Mouse (Mus musculus): ENCODE measurements around the gene P2rx6. TPM values are rescaled to one million over a fixed set of nuclear protein-coding genes. Genes with fewer than 3 reads are reported as not detected.

Gene P2rx6
- polyA plus RNA-seq, 1 experiment from 2014 or later, result 1.2 TPM

GRCm38 (mm10) chr16:17617922-17618565, 56.4 kb downstream of the P2rx6 start:
- H3K4me3 ChIP-seq, result peak overlapping the region; percentile 20
- peaks cover 3% of the 10 kb centered on the region; the same call in 1 of the 2 replicates for H3K27me3 ChIP-seq (ENCODE audit: insufficient read depth, poor library complexity, severe bottlenecking)
- H3K36me3 ChIP-seq, result peaks cover 20% of the 10 kb centered on the region
- H3K9me3 ChIP-seq, result no peaks in the 10 kb centered on the region
- H3K4me1 ChIP-seq (replicated peaks), result peaks cover 16% of the 10 kb centered on the region
- peak overlapping the region; percentile 9; the same call in 1 of the 2 replicates for H3K27ac ChIP-seq
- 19% methylated on average over 13 of the region's 13 CpGs for WGBS
- DNase-seq (ENCODE audit: low spot score), result peak; percentile 68

GRCm38 (mm10) chr16:17619198-17620105, 57.8 kb downstream of the P2rx6 start, which contains the start of gene Smpd4:
Gene Smpd4, plus strand, starts transcription at chr16:17619354.
- peaks cover 16% of the 10 kb centered on the region for H3K4me1 ChIP-seq (replicated peaks)
- H3K9me3 ChIP-seq, result no peaks in the 10 kb centered on the region
- H3K36me3 ChIP-seq, result peaks cover 34% of the 10 kb centered on the region
- peak within 1 kb of the TSS; percentile 91 for H3K27ac ChIP-seq
- WGBS, result 4% methylated on average over 60 of the region's 60 CpGs
- DNase-seq (ENCODE audit: low spot score), result peak; percentile 94
- H3K27me3 ChIP-seq (ENCODE audit: insufficient read depth, poor library complexity, severe bottlenecking), result peaks cover 3% of the 10 kb centered on the region; the same call in 1 of the 2 replicates
- peak within 1 kb of the TSS; percentile 99 for H3K4me3 ChIP-seq

GRCm38 (mm10) chr16:17621936-17622335, 60.3 kb downstream of the P2rx6 start:
- Histone ChIP-seq H3K27ac (no peak overlapping the region), H3K9me3 (no peaks in the 10 kb centered on the region), H3K27me3 (ENCODE audit: insufficient read depth, poor library complexity, severe bottlenecking) (peaks cover 3% of the 10 kb centered on the region; the same call in 1 of the 2 replicates), H3K4me1 (replicated peaks) (peaks cover 16% of the 10 kb centered on the region), H3K4me3 (no peak overlapping the region), H3K36me3 (peaks cover 58% of the 10 kb centered on the region)
- WGBS, result 93% methylated on average over 1 of the region's 1 CpGs
- no peak for DNase-seq (ENCODE audit: low spot score)

GRCm38 (mm10) chr16:17625488-17626268, 64.0 kb downstream of the P2rx6 start:
- no peak overlapping the region for H3K4me3 ChIP-seq
- H3K27ac ChIP-seq, result no peak overlapping the region
- no peak for DNase-seq (ENCODE audit: low spot score)
- 73% methylated on average over 8 of the region's 8 CpGs for WGBS
- peaks cover 2% of the 10 kb centered on the region for H3K4me1 ChIP-seq (replicated peaks)
- H3K9me3 ChIP-seq, result no peaks in the 10 kb centered on the region
- peaks cover 95% of the 10 kb centered on the region for H3K36me3 ChIP-seq
- no peaks in the 10 kb centered on the region for H3K27me3 ChIP-seq (ENCODE audit: insufficient read depth, poor library complexity, severe bottlenecking)

- H3K27me3 ChIP-seq (ENCODE audit: insufficient read depth, poor library complexity, severe bottlenecking), result no peaks in the 10 kb centered on the region
- H3K4me1 ChIP-seq (replicated peaks), result no peaks in the 10 kb centered on the region
- no peak overlapping the region for H3K4me3 ChIP-seq
- peaks cover 99% of the 10 kb centered on the region for H3K36me3 ChIP-seq
- H3K27ac ChIP-seq, result no peak overlapping the region
- WGBS, result 94% methylated on average over 5 of the region's 5 CpGs
- no peak for DNase-seq (ENCODE audit: low spot score)
- no peaks in the 10 kb centered on the region for H3K9me3 ChIP-seq
These were observed 64.5 kb downstream of the P2rx6 start for GRCm38 (mm10) chr16:17626269-17626555.

Other genes with a start within 250 kb of the P2rx6 start
- 0.17 and 0.21 TPM in 2 replicates for gene Serpind1, start 230.5 kb upstream of the P2rx6 start, polyA plus RNA-seq (2016; fragmentation: Nextera tagmentation; extraction: Ambion mirVana)
- 11.9 and 12.9 TPM in 2 replicates for gene Snap29, start 155.9 kb upstream of the P2rx6 start, polyA plus RNA-seq (2016; fragmentation: Nextera tagmentation; extraction: Ambion mirVana)
- gene Pi4ka, start 155.6 kb upstream of the P2rx6 start, polyA plus RNA-seq (2016; fragmentation: Nextera tagmentation; extraction: Ambion mirVana), result 38.8 and 48.4 TPM in 2 replicates
- gene Crkl, start 109.9 kb upstream of the P2rx6 start, polyA plus RNA-seq (2016; fragmentation: Nextera tagmentation; extraction: Ambion mirVana), result 75.8 and 81.5 TPM in 2 replicates
- 2.2 and 3.7 TPM in 2 replicates for gene Aifm3, start 72.3 kb upstream of the P2rx6 start, polyA plus RNA-seq (2016; fragmentation: Nextera tagmentation; extraction: Ambion mirVana)
- 91.1 and 105 TPM in 2 replicates for gene Lztr1, start 53.2 kb upstream of the P2rx6 start, polyA plus RNA-seq (2016; fragmentation: Nextera tagmentation; extraction: Ambion mirVana)
- gene Thap7, start 30.7 kb upstream of the P2rx6 start, polyA plus RNA-seq (2016; fragmentation: Nextera tagmentation; extraction: Ambion mirVana), result 49.6 and 59.1 TPM in 2 replicates
- gene Lrrc74b, start 638 bp upstream of the P2rx6 start, polyA plus RNA-seq (2016; fragmentation: Nextera tagmentation; extraction: Ambion mirVana), result 0.55 and 1.1 TPM in 2 replicates
- gene Slc7a4, start 21.3 kb downstream of the P2rx6 start, polyA plus RNA-seq (2016; fragmentation: Nextera tagmentation; extraction: Ambion mirVana), result 2.5 and 3.1 TPM in 2 replicates
- 47.8 and 51.2 TPM in 2 replicates for gene Smpd4, start 57.5 kb downstream of the P2rx6 start, polyA plus RNA-seq (2016; fragmentation: Nextera tagmentation; extraction: Ambion mirVana)
- 6.5 and 9.8 TPM in 2 replicates for gene Ccdc74a, start 84.6 kb downstream of the P2rx6 start, polyA plus RNA-seq (2016; fragmentation: Nextera tagmentation; extraction: Ambion mirVana)
- gene Med15, start 171.0 kb downstream of the P2rx6 start, polyA plus RNA-seq (2016; fragmentation: Nextera tagmentation; extraction: Ambion mirVana), result 46.8 and 54.2 TPM in 2 replicates
- 57.5 TPM in 2 replicates for gene Klhl22, start 197.7 kb downstream of the P2rx6 start, polyA plus RNA-seq (2016; fragmentation: Nextera tagmentation; extraction: Ambion mirVana)
- 5.4 and 9.6 TPM in 2 replicates for gene Scarf2, start 235.4 kb downstream of the P2rx6 start, polyA plus RNA-seq (2016; fragmentation: Nextera tagmentation; extraction: Ambion mirVana)